Mouse (Mus musculus) c-Kit-positive CD71-positive TER-119-negative erythroid progenitor cells, embryonic 14.5 days (primary cell): ENCODE measurements around the gene Cyp3a41b.
"Not testable (repeated sequence)": the region's sequence is repeated elsewhere in the genome, so short reads cannot be mapped to it uniquely, and the experiment has no call there.

Experiments
- DNase-seq: peaks from one replicate; pipeline ENCODE4 v3.0.0-alpha.2; 2013; ENCODE audit warnings: low read depth

Cyp3a41b gene

GRCm38 (mm10) chr5:145584630-145585029, at the start of gene Cyp3a41b:
Gene Cyp3a41b, minus strand, starts transcription at chr5:145584730.
- not testable (repeated sequence) for DNase-seq

- DNase-seq: not testable (repeated sequence)
These were observed 47.8 kb upstream of the Cyp3a41b start for GRCm38 (mm10) chr5:145632286-145632685.

- not testable (repeated sequence) for DNase-seq
These were observed 20.4 kb upstream of the Cyp3a41b start for GRCm38 (mm10) chr5:145604891-145605290.

- not testable (repeated sequence) for DNase-seq
These were observed 13.3 kb upstream of the Cyp3a41b start for GRCm38 (mm10) chr5:145597851-145598250.

GRCm38 (mm10) chr5:145577321-145577720, 7.2 kb downstream of the Cyp3a41b start:
- not testable (repeated sequence) for DNase-seq

GRCm38 (mm10) chr5:145575660-145576059, 8.9 kb downstream of the Cyp3a41b start:
- DNase-seq: not testable (repeated sequence)

- not testable (repeated sequence) for DNase-seq
These were observed 12.6 kb downstream of the Cyp3a41b start for GRCm38 (mm10) chr5:145571922-145572321.
